Mouse (Mus musculus) gastrocnemius, postnatal 36 days (tissue): Measurements from ENCODE around the gene Cwf19l2. TPM values are rescaled to one million over a fixed set of nuclear protein-coding genes. Genes with fewer than 3 reads are reported as not detected.
"Not testable (repeated sequence)": the region's sequence is repeated elsewhere in the genome, so short reads cannot be mapped to it uniquely, and the experiment has no call there.

Source experiments
- DNase-seq, 2 experiments: peaks; one replicate each; pipeline ENCODE4 v3.0.0; 2022
- intact Hi-C: fragments of 180-260 bp; cut with DNase I; formaldehyde crosslinking; loops from one replicate; pipeline ENCODE4 v1.15.1; 2025
- long read RNA-seq, 2 experiments: library from polyadenylated mRNA; stranded (forward); transcript quantifications; one replicate each; pipeline ENCODE4 v2.0.0; 2021
- total RNA-seq, 2 experiments: library from RNA; stranded (reverse); gene quantifications; 2 replicates each; pipeline ENCODE4 v1.2.3; 2021

Gene Cwf19l2
- total RNA-seq, result 10 to 100 TPM; 14.2 to 18.7 TPM
- long read RNA-seq, experiment 1, full-length matches to known transcripts, result 5 of 11 reads
- long read RNA-seq, experiment 1, partial matches to known transcripts, result 3 of 11 reads
- long read RNA-seq, experiment 1, other reads (novel, unspliced or antisense), result 3 of 11 reads
- long read RNA-seq, experiment 2, full-length matches to known transcripts, result 13 of 18 reads
- long read RNA-seq, experiment 2, partial matches to known transcripts, result 4 of 18 reads
- long read RNA-seq, experiment 2, other reads (novel, unspliced or antisense), result 1 of 18 reads

GRCm38 (mm10) chr9:3403251-3404208 lies at the start of gene Cwf19l2:
Gene Cwf19l2, plus strand, starts transcription at chr9:3403592.
- intact Hi-C loops, result no loop called here
- peak; percentile 58 to 68 for DNase-seq

GRCm38 (mm10) chr9:3376323-3376722 lies 27.1 kb upstream of the Cwf19l2 start:
- DNase-seq, intact Hi-C loops: not testable (repeated sequence)

GRCm38 (mm10) chr9:3404372-3404771 lies 980 bp downstream of the Cwf19l2 start:
- intact Hi-C loops, result no loop called here
- no peak for DNase-seq

- intact Hi-C loops, DNase-seq: not testable (repeated sequence)
Observed at GRCm38 (mm10) chr9:3439555-3440300, 36.3 kb downstream of the Cwf19l2 start.

GRCm38 (mm10) chr9:3471897-3472296 lies 68.5 kb downstream of the Cwf19l2 start:
- intact Hi-C loops, result no loop called here
- no peak for DNase-seq

GRCm38 (mm10) chr9:3518645-3519044 lies 115.3 kb downstream of the Cwf19l2 start:
- intact Hi-C loops, result no loop called here
- DNase-seq, result no peak

- DNase-seq, result no peak
- intact Hi-C loops, result no loop called here
Observed at GRCm38 (mm10) chr9:3519178-3519577, 115.8 kb downstream of the Cwf19l2 start.

GRCm38 (mm10) chr9:3521031-3521430 lies 117.6 kb downstream of the Cwf19l2 start:
- DNase-seq, result no peak
- intact Hi-C loops, result no loop called here

Other genes with a start within 250 kb of the Cwf19l2 start
- gene Alkbh8, start 68.5 kb upstream of the Cwf19l2 start, total RNA-seq, result 10 to 100 TPM; 18.3 to 20.0 TPM
- gene Gucy1a2, start 129.2 kb downstream of the Cwf19l2 start, total RNA-seq, result 1 to 10 TPM; 3.7 to 4.1 TPM